Mouse (Mus musculus) layer of hippocampus, adult 2 months (tissue): ENCODE results near the gene Timeless. TPM values are rescaled to one million over a fixed set of nuclear protein-coding genes. Genes with fewer than 3 reads are reported as not detected.
"Not testable (repeated sequence)": the region's sequence is repeated elsewhere in the genome, so short reads cannot be mapped to it uniquely, and the experiment has no call there.

Source experiments
- DNase-seq, 2 experiments: peaks; one replicate each; pipeline ENCODE4 v3.0.0; 2022; ENCODE audit warnings: low spot score in 2 of 2
- H3K27ac ChIP-seq: fragments of 200-600 bp; 2 replicates; pipeline ENCODE4 v1.8.1; 2022
- H3K4me3 ChIP-seq: fragments of 200-600 bp; 2 replicates; pipeline ENCODE4 v1.8.1; 2022; ENCODE audit warnings: mild to moderate bottlenecking
- CTCF ChIP-seq: fragments of 200-600 bp; conservative IDR thresholded peaks from 2 replicates; pipeline ENCODE4 v1.8.1; 2022; ENCODE audit warnings: antibody characterized with exemption, mild to moderate bottlenecking, moderate library complexity
- long read RNA-seq, 2 experiments: library from polyadenylated mRNA; stranded (forward); transcript quantifications; one replicate each; pipeline ENCODE4 v2.0.0; 2021; ENCODE audit warnings: borderline mapping rate in 2 of 2
- total RNA-seq, 2 experiments: library from RNA; stranded (reverse); gene quantifications; 2 replicates each; pipeline ENCODE4 v1.2.3; 2021

The Timeless gene
- 1 to 10 TPM; 5.4 to 6.4 TPM for total RNA-seq
- long read RNA-seq, experiment 1, full-length matches to known transcripts: 2 of 7 reads
- long read RNA-seq, experiment 1, partial matches to known transcripts: 2 of 7 reads
- long read RNA-seq, experiment 1, other reads (novel, unspliced or antisense): 3 of 7 reads
- long read RNA-seq, experiment 2, full-length matches to known transcripts: 4 of 9 reads
- long read RNA-seq, experiment 2, partial matches to known transcripts: 2 of 9 reads
- long read RNA-seq, experiment 2, other reads (novel, unspliced or antisense): 3 of 9 reads

DNA sequence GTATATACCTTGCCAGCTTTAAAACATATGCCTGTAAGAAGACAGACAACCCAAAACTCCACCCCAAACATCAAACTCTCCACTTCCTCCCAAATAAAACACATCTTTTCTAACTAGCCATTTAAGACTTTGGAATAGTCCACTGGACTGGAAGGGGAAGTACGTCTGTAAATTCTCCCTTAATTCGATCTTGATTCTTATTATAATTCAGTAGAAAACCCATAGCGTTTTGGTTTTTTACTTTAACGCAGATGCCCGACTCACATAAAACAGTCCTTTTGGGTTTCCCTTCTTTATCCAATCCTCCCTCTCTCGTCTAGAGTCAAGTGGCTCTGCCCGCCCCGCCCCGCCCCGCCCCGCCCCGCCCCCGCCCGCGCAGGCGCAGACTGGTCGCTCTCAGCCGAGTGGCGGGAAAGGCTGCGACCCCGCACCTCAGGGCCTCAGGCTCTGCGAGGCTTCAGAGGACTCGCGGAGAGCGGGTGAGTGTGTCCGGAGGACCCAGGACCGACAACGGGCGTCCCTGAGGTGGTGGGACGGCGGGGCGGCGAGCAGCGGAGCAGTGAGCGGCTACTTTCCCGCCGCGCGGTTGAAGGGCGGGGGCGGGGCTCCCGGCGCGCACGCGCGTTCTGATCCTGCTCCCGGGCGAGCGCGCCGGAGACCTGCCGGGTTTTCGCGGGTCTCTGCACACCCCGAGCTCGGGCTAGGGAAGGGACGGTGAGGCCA lies at the start of gene Timeless:
TSS of gene Timeless (plus strand) at position 369 of the 723 bp plus-strand sequence.
- H3K4me3 ChIP-seq: peak within 1 kb of the TSS; percentile 85
- TF ChIP-seq CTCF: no peak
- DNase-seq: peak; percentile 73 to 83
- peak within 1 kb of the TSS; percentile 92 for H3K27ac ChIP-seq

DNA sequence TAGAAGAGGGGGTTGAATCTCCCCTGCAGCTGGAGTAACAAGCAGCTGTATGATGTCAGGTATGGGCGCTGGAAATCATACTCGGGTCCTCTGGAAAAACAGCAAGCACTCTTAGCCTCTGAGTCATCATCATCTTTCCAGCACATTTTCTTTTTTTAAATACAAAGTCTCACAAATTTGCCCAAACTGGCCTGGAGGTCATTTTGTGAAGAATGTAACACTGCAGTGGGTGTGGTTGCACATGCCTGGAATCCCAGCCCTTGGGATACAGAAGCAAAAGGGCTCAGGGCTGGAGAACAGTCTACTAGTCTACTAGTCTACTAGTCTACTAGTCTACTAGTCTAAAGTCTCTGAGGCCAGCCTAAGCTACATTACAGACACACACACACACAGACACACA lies 47.6 kb upstream of the Timeless start:
- no peak overlapping the region for H3K4me3 ChIP-seq
- DNase-seq: no peak
- no peak for TF ChIP-seq CTCF
- H3K27ac ChIP-seq: no peak overlapping the region

DNA sequence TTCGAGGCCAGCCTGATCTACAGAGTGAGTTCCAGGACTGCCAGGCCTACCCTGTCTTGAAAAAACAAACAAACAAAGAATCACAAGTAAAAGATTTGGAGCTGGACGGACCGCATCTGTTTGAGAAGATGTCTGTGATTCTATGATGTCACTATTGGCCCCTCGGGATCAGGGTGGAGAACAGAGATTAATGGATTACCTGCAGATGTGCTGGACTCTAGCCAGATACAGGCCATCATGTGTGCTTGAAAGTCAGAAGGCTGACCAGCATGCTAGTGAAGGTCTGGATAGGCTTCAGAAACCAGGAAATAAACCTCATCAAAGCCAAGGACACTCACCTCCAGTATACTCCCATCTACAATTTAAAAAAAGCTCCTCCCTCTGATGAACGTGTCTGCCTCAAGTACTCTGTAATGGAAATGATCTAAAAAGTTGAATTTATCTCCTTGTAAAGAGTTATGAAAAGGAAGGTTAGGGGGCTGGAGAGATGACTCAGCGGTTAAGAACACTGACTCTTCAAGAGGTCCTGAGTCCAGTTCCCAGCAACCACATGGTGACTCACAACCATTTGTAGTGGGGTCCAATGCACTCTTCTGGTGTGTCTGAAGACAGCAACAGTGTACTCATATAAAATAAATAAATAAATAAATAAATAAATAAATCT lies 46.5 kb upstream of the Timeless start:
- Histone ChIP-seq H3K4me3 (no peak overlapping the region), H3K27ac (no peak overlapping the region)
- no peak for DNase-seq
- no peak for TF ChIP-seq CTCF

DNA sequence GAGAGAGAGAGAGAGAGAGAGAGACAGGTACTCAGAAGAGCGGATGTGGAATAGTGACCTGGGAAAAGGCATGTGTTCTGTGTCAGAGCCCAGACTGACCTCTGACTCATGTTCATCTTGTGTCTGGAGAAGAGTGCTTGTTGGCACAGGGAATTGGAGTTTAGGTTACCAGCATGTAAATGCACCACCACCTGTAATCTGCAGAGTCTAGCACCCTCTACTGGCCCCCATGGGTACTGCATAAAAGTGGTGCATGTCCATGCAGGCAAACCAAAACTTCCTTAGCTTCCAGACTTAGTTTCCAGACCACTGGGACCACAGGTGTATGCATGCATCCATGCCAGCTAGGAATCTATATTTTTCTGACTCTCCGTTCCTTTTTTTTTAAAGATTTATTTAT lies 45.9 kb upstream of the Timeless start:
- peak; percentile 46 to 83 for DNase-seq
- peak; percentile 97 for TF ChIP-seq CTCF
- no peak overlapping the region for H3K4me3 ChIP-seq
- no peak overlapping the region for H3K27ac ChIP-seq

DNA sequence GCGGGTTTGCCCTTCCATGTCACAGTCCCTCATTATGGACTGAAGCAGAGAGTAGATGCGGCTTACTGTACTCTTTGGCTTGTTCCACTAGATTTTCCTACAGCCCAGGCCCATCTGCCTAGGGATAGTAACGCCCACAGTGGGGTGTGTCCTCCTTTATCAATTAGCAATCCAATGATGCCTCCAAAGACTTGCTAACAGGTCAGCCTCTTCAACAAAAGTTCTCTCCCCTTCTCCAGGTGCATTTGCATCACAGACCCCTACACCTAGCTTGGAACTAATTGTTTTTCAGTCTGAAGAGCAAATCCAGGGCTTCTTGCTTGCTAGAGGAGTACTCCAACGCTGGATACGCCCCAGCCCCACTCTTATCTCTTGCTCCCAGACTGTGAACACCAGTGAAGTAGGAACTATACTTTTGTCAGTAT lies 44.7 kb upstream of the Timeless start:
- no peak overlapping the region for H3K27ac ChIP-seq
- no peak overlapping the region for H3K4me3 ChIP-seq
- TF ChIP-seq CTCF: no peak
- DNase-seq: no peak

DNA sequence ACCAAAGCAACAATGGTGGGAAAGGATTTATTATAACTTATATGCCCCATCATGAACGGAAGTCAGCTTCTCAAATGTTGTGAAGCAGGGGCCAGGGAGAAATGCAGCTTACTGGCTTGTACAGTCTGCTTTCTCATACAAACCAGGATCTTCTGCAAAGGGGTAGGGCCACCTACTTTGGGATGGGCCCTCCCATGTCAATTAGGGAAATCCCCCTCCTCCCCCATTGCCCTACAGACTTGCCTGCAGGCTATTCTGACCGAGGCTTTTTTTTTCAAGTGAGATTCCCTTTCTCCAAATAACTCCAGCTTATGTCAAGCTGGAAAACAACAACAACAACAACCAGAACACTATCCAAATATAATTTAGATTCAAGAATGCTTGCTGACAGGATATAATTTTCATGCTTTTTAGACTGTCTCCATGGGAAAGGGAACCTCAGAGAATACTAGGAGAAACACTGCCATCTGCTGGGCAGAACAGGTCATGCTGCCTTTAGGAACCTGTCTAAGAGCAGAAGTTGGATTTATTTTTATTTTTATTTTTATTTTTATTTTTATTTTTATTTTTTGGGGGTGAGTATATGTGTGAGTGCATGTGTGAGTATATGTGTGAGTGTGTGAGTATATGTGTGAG lies 43.5 kb upstream of the Timeless start:
- Histone ChIP-seq H3K4me3 (no peak overlapping the region), H3K27ac (no peak overlapping the region)
- peak; percentile 64 to 83 for DNase-seq
- peak; percentile 89 for TF ChIP-seq CTCF

DNA sequence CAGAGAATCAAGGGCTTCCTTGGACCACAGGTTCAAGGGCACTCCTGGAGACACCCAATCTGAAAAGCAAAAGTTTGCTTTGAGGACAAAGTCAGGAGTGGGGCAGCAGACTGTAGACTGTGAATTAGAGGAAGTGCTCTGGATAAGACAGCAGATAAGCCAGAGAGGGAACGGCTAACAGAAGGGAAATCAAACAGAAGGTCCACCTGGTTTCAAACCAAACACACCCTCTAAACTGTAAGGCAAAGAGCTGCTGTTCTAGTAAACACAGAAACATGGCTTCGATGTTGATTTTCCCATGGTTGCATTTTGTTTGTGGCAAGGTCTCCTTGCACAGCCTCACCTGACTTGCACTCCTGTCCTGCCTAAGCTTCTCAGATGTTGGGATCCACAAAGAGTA lies 40.4 kb upstream of the Timeless start:
- TF ChIP-seq CTCF: no peak

DNA sequence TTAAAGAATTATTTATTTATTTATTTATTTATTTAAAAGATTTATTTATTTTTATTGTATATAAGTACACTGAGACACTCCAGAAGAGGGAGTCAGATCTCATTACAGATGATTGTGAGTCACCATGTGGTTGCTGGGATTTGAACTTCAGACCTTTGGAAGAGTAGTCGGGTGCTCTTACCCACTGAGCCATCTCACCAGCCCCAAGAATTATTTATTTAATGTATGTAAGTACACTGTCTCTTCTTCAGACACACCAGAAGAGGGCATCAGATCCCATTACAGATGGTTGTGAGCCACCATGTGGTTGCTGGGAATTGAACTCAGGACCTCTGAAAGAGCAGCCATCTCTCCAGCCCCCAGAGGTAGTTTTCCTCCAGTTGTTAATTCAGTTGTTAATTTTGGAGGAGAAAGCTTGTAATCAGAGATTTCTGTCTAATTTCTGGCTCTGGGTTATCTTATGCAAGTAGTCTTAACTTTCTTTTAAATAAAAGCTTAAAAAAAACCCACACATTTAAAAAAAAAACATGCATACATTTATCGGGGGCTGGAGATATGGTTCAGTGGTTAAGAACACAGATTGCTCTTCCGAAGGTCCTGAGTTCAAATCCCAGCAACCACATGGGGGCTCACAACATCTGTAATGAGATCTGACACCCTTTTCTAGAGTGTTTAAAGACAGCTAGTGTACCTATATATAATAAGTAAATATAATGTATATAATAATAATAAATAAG lies 39.7 kb upstream of the Timeless start:
- H3K4me3 ChIP-seq, DNase-seq, H3K27ac ChIP-seq: not testable (repeated sequence)
- TF ChIP-seq CTCF: 0 out of 2 replicates have a peak, but pooled peaks have one; percentile 9

More for the DNA sequence above, 40.4 kb upstream of the Timeless start:
- no peak for DNase-seq
- no peak overlapping the region for H3K4me3 ChIP-seq
- no peak overlapping the region for H3K27ac ChIP-seq

DNA sequence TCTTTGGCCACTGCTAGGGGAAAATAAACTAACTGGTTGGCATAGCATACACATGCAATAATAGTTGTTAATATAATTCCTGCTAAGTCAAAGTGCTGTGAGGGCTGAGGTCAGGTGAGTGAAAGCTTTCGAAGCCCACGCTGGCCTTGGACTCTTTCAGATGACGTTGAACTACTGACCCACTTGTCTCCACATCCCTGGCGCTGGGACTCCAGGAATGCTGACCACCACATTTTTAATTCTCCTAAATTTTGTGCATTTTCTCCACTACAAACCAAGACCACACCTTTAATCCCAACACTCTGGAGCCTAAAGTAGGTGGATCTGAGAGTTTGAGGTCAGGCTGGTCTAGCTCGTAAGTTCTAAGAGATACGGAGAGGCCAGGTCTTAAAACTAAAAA lies 38.8 kb upstream of the Timeless start:
- no peak for TF ChIP-seq CTCF

DNA sequence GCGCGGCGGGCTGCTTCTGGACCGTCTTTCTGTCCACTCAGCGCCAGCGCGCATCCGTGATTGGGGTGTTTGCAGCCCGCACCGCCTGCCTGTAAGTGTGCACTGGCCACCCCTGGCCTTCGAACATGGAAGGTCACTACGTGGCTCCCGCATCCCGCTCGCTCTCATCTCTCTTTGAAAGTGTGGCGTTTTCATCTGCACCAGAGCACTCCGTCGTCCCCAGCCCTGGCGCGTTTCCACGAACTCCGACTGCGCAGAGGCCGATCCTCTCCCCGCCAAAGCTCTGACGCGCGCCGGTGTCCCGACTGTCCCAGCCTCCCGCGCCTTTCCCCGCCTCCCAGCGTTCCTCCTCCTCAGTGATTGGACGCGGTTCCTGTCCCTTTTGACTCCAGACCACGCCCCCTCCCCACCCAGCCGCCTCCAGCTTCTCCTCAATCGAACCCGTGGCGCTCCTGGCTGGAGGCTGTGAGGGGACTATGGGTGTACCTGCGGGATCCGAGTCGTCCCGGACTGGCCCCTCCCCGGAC lies 37.8 kb upstream of the Timeless start, which contains the start of gene Gls2:
TSS of gene Gls2 (plus strand) at position 434 of the 527 bp plus-strand sequence.
- no peak for TF ChIP-seq CTCF
- Histone ChIP-seq H3K27ac (peak within 1 kb of the TSS; percentile 83), H3K4me3 (peak within 1 kb of the TSS; percentile 84)
- peak; percentile 97 to 99 for DNase-seq

More for the DNA sequence above, 38.8 kb upstream of the Timeless start:
- H3K27ac ChIP-seq: no peak overlapping the region
- no peak overlapping the region for H3K4me3 ChIP-seq
- no peak for DNase-seq

DNA sequence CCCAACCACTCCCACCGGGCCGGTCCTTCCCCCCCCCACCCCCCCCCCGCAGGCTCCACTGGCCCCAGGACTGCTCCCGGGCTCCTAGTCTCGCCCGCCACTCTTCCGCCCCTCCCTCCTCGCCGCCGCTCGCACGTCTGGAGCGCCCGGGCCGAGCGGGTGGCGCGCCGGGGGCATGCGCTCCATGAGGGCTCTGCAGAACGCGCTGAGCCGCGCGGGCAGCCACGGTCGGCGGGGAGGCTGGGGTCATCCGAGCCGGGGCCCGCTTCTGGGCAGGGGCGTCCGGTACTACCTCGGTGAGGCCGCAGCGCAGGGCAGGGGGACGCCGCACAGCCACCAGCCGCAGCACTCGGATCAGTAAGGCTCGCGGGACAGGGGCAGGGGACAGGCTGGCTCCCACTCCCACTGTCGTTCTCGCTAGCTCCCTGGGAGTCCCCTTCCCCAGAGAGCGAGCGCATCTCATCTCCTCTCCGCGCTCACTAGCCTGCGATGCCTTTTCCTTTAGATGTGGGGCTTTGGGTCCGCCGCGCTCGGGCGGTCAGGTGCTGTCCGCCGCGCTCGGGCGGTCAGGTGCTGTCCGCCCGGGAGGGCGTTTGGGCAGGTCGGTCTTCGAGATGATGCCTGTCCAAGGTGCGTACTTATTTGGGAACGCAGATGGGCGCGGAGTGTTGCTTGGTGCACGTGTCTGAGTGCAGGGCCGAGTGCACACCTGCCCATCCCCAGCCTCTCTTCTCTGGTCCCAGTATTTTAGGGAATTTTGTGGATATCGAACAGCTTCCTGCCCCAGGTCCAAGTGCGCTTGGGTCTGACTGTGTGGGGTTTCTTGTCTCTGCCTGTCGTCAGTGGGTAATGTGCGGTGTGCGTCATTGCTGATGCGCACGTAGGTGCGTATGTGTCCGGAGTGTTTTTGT lies 37.1 kb upstream of the Timeless start:
- H3K4me3 ChIP-seq: peak overlapping the region; percentile 84
- peak overlapping the region; percentile 83 for H3K27ac ChIP-seq
- DNase-seq: peak in 1 of 2 experiments; percentile 48
- no peak for TF ChIP-seq CTCF
